17 mouse cellular contexts compared by ENCODE assay signal in the genomic region with DNA sequence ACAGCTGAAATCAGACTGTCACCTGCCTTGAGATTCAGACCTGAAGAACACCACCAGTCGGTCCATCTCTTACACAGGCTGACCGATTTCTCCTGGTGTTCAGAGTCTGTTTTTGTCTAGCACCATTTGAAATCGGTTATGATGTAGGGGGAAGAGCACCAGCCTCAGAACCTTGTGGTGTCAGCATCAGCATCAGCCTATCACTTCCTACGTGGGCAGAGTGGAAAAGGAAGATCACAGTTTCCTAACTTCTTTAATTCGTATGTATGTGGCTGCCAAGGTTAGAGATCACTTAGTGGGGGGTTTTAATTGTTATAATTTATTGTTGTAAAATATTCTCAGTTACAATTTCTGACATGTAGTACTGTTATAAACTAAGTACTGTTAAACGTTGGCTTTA.
"Had no signal": no experiment of that assay in that cellular context is flagged by ENCODE, and none has a peak within 500 bp of the region (broad histone marks: within the 10 kb centered on the region; RNA-seq: fewer than 3 reads in every experiment).

No protein-coding gene starts in this region.

- H3K4me3 ChIP-seq: limb, embryonic 12.5 days; limb, embryonic 15.5 days; megakaryocyte, embryonic 14.5 days; midbrain, embryonic 10.5 days; midbrain, embryonic 13.5 days; myocyte; neural tube, embryonic 13.5 days had no signal

- ATAC-seq: liver, postnatal 0 days; lung, postnatal 0 days; midbrain, embryonic 13.5 days; midbrain, embryonic 16.5 days had no signal

- H3K36me3 ChIP-seq: limb, embryonic 12.5 days; limb, embryonic 15.5 days; midbrain, embryonic 10.5 days; neural tube, embryonic 13.5 days had no signal

- H3K9ac ChIP-seq: limb, embryonic 12.5 days; limb, embryonic 15.5 days; liver, embryonic 14.5 days; liver, postnatal 0 days; lung, embryonic 14.5 days; midbrain, embryonic 13.5 days; neural tube, embryonic 13.5 days had no signal

- H3K4me2 ChIP-seq: limb, embryonic 12.5 days; limb, embryonic 15.5 days; liver, embryonic 11.5 days; lung, embryonic 14.5 days; midbrain, embryonic 13.5 days; neural tube, embryonic 13.5 days had no signal

- H3K27me3 ChIP-seq: limb, embryonic 12.5 days; limb, embryonic 15.5 days; megakaryocyte, embryonic 14.5 days; midbrain, embryonic 13.5 days; neural tube, embryonic 13.5 days had no signal

- H3K4me1 ChIP-seq: limb, embryonic 12.5 days; limb, embryonic 15.5 days; midbrain, embryonic 10.5 days had no signal

- H3K9me3 ChIP-seq: limb, embryonic 12.5 days; limb, embryonic 15.5 days; megakaryocyte, embryonic 14.5 days; midbrain, embryonic 10.5 days; midbrain, embryonic 13.5 days; neural tube, embryonic 13.5 days had no signal

- H3K27ac ChIP-seq: kidney, postnatal 0 days; limb, embryonic 12.5 days; limb, embryonic 15.5 days; liver, embryonic 14.5 days; midbrain, embryonic 10.5 days; midbrain, embryonic 13.5 days; neural tube, embryonic 13.5 days had no signal

- DNase-seq: kidney, adult 18-20 months; left cerebral cortex, postnatal 4 days; liver, postnatal 0 days; lung, embryonic 14.5 days; thymus, postnatal 25 days had no signal
